Mouse (Mus musculus): ENCODE data around the gene Nxn.

- TF ChIP-seq POLR2A (IDR thresholded peaks at IDR 0.05; ENCODE audit: low read depth, low read length) (no peak), CTCF (conservative IDR thresholded peaks at IDR 0.05; ENCODE audit: insufficient read depth, insufficient read length, low read depth, low read length) (no peak)
Observed at GRCm38 (mm10) chr11:76322939-76323338, 76.0 kb downstream of the Nxn start.

Data from kidney, adult 2 months (tissue).